Mouse (Mus musculus) ovary, postnatal 14 days (tissue): Measurements from ENCODE around the gene Kif16b.

Experiments used
- DNase-seq: peaks from one replicate; pipeline ENCODE4 v3.0.0; 2022; ENCODE audit warnings: low spot score

Kif16b gene

GRCm38 (mm10) chr2:142732370-142732769 lies 169.0 kb downstream of the Kif16b start:
- DNase-seq: no peak

- DNase-seq: peak; percentile 65
These were observed 169.6 kb downstream of the Kif16b start for GRCm38 (mm10) chr2:142731778-142732092.

- DNase-seq: no peak
These were observed 170.1 kb downstream of the Kif16b start for GRCm38 (mm10) chr2:142731016-142731777.

GRCm38 (mm10) chr2:142724215-142725001 lies 176.9 kb downstream of the Kif16b start:
- no peak for DNase-seq

- no peak for DNase-seq
These were observed 181.2 kb downstream of the Kif16b start for GRCm38 (mm10) chr2:142720174-142720573.

GRCm38 (mm10) chr2:142718998-142719397 lies 182.3 kb downstream of the Kif16b start:
- DNase-seq: no peak

- no peak for DNase-seq
These were observed 183.7 kb downstream of the Kif16b start for GRCm38 (mm10) chr2:142717591-142717990.

GRCm38 (mm10) chr2:142715912-142716260 lies 185.4 kb downstream of the Kif16b start:
- DNase-seq: no peak

GRCm38 (mm10) chr2:142715186-142715911 lies 186.0 kb downstream of the Kif16b start:
- DNase-seq: no peak

GRCm38 (mm10) chr2:142712727-142713126 lies 188.6 kb downstream of the Kif16b start:
- DNase-seq: no peak

GRCm38 (mm10) chr2:142709326-142709725 lies 192.0 kb downstream of the Kif16b start:
- no peak for DNase-seq

- no peak for DNase-seq
These were observed 200.6 kb downstream of the Kif16b start for GRCm38 (mm10) chr2:142700689-142701088.

GRCm38 (mm10) chr2:142698650-142699049 lies 202.7 kb downstream of the Kif16b start:
- DNase-seq: no peak

- no peak for DNase-seq
These were observed 206.4 kb downstream of the Kif16b start for GRCm38 (mm10) chr2:142694936-142695331.

GRCm38 (mm10) chr2:142694019-142694935 lies 207.1 kb downstream of the Kif16b start:
- no peak for DNase-seq

- no peak for DNase-seq
These were observed 207.9 kb downstream of the Kif16b start for GRCm38 (mm10) chr2:142693461-142693860.

- no peak for DNase-seq
These were observed 211.8 kb downstream of the Kif16b start for GRCm38 (mm10) chr2:142689496-142689895.

GRCm38 (mm10) chr2:142687936-142688514 lies 213.3 kb downstream of the Kif16b start:
- DNase-seq: no peak

- no peak for DNase-seq
These were observed 218.2 kb downstream of the Kif16b start for GRCm38 (mm10) chr2:142682965-142683709.

- DNase-seq: no peak
These were observed 232.9 kb downstream of the Kif16b start for GRCm38 (mm10) chr2:142668426-142668825.

GRCm38 (mm10) chr2:142651591-142651990 lies 249.7 kb downstream of the Kif16b start:
- no peak for DNase-seq
